In genomic region chr1:87959998-87960431, GRCm38 (mm10) we compare ENCODE assay signal across 12 mouse cellular contexts. TPM values are rescaled to one million over a fixed set of nuclear protein-coding genes. Genes with fewer than 3 reads are reported as not detected.
DNase-seq lines count a peak whose midpoint lies in the region; ATAC-seq and TF ChIP-seq lines count a peak whose summit lies in the region.
"Had no signal": no experiment of that assay in that cellular context is flagged by ENCODE, and none has a peak within 500 bp of the region (broad histone marks: within the 10 kb centered on the region; RNA-seq: fewer than 3 reads in every experiment).

No protein-coding gene starts in this region.

- ATAC-seq in heart, embryonic 12.5 days (ENCODE audit: insufficient number of reproducible peaks, low FRiP score): peak; percentile 45; the same call in 1 of the 2 replicates
- ATAC-seq in G1E (ENCODE audit: extremely low read depth, insufficient number of reproducible peaks, low FRiP score, poor library complexity, severe bottlenecking): peak; percentile 66
- ATAC-seq: intestine, postnatal 0 days; midbrain, embryonic 15.5 days had no signal

- no peaks in the 10 kb centered on the region for H3K79me2 ChIP-seq in macrophage (ENCODE audit: inconsistent target)

- no peak for TF ChIP-seq CTCF in G1E (IDR thresholded peaks at IDR 0.05; ENCODE audit: low read depth, low read length)

- no peak for DNase-seq in heart, postnatal 4 days
- DNase-seq in G1E (ENCODE audit: low spot score): peak; percentile 84
- peak; percentile 7 for DNase-seq in embryo, embryonic 11 days
- no peak for DNase-seq in cerebellum, adult 18-20 months
- DNase-seq in ovary, adult 18-20 months (ENCODE audit: low spot score): no peak
- no peak for DNase-seq in gastrocnemius, adult 8-10 months (ENCODE audit: low spot score in 2 of 2)
- DNase-seq: cerebellum, adult 11 months; gastrocnemius, postnatal 10 days had no signal

- peak overlapping the region; percentile 39; the same call in 1 of the 2 replicates for H3K9ac ChIP-seq in heart, embryonic 12.5 days
- H3K9ac ChIP-seq: midbrain, embryonic 15.5 days had no signal

- H3K36me3 ChIP-seq in heart, embryonic 12.5 days: peaks cover 68% of the 10 kb centered on the region
- peaks cover 49% of the 10 kb centered on the region for H3K36me3 ChIP-seq in G1E (replicated peaks)
- H3K36me3 ChIP-seq in macrophage (ENCODE audit: inconsistent target): peaks cover 34% of the 10 kb centered on the region

- peak overlapping the region; percentile 22 for H3K27ac ChIP-seq in heart, embryonic 12.5 days (ENCODE audit: poor library complexity, severe bottlenecking)
- H3K27ac ChIP-seq in macrophage: peak overlapping the region; percentile 60
- H3K27ac ChIP-seq: midbrain, embryonic 15.5 days had no signal

- peaks cover 19% of the 10 kb centered on the region for H3K4me1 ChIP-seq in heart, embryonic 12.5 days (replicated peaks)
- peaks cover 64% of the 10 kb centered on the region for H3K4me1 ChIP-seq in G1E (ENCODE audit: insufficient read depth, low read depth, low read length)
- H3K4me1 ChIP-seq: midbrain, embryonic 15.5 days had no signal

- no peaks in the 10 kb centered on the region for H3K9me3 ChIP-seq in heart, embryonic 12.5 days (replicated peaks)
- H3K9me3 ChIP-seq in G1E (replicated peaks): no peaks in the 10 kb centered on the region
- H3K9me3 ChIP-seq: midbrain, embryonic 15.5 days had no signal

- no peaks in the 10 kb centered on the region for H3K27me3 ChIP-seq in heart, embryonic 12.5 days (replicated peaks)
- H3K27me3 ChIP-seq in G1E (ENCODE audit: insufficient read depth, low read length): no peaks in the 10 kb centered on the region
- H3K27me3 ChIP-seq: midbrain, embryonic 15.5 days had no signal

- no peak overlapping the region for H3K4me3 ChIP-seq in heart, embryonic 12.5 days
- H3K4me3 ChIP-seq in G1E (ENCODE audit: low read depth, low read length) (peak overlapping the region; percentile 69), macrophage (ENCODE audit: inconsistent target) (no peak overlapping the region)
- H3K4me3 ChIP-seq: midbrain, embryonic 15.5 days had no signal

- no peak overlapping the region for H3K4me2 ChIP-seq in heart, embryonic 12.5 days
- H3K4me2 ChIP-seq: midbrain, embryonic 15.5 days had no signal

- 10% methylated on average over 4 of the region's 4 CpGs for WGBS in heart, embryonic 12.5 days
- WGBS in macrophage (ENCODE audit: missing documents): 0% methylated on average over 4 of the region's 4 CpGs

RNA-seq across cellular contexts. Expression of gene Usp40, which starts 48.3 kb away (rescaled TPM):
- polyA plus RNA-seq in heart, embryonic 12.5 days (2016; fragmentation: Nextera tagmentation; extraction: Ambion mirVana): 32.7 and 35.4 TPM in 2 replicates
- 10 to 100 TPM; 24.8 to 26.2 TPM for total RNA-seq in heart, postnatal 4 days (2021)
- total RNA-seq in G1E (2014; fragmentation: Nextera tagmentation): 104 and 109 TPM in 2 replicates
- 43.5 and 43.7 TPM in 2 replicates for total RNA-seq in G1E (2017)
- polyA plus RNA-seq in G1E (2012): 2.4 and 4.2 TPM in 2 replicates
- total RNA-seq in macrophage (2018; cell fraction: chromatin; rRNA removed): 100 to 1,000 TPM in 18 of 26 experiments, 10 to 100 TPM in 8; 55.5 to 171 (median 125) TPM
- total RNA-seq in macrophage (2018; cell fraction: cytosol; rRNA removed): 10 to 100 TPM in 18 of 26 experiments, 1 to 10 TPM in 8; 6.1 to 16.8 (median 11.0) TPM
- 100 to 1,000 TPM in 1 of 26 experiments, 10 to 100 TPM in 25; 26.8 to 115 (median 57.3) TPM for total RNA-seq in macrophage (2018; cell fraction: nucleus; rRNA removed)
- 8.1 to 11.4 TPM (median 11.0 TPM) in 3 replicates for polyA plus RNA-seq in macrophage (2018)
- 1 to 10 TPM; 6.9 to 7.6 (median 7.3) TPM for total RNA-seq in gastrocnemius, adult 8-10 months (2022)

Comparison
In these comparisons a context has a peak if more than half of its experiments do, and no peak if none do; other contexts are left out.
1. DNase-seq: peak in G1E (single experiment) and embryo, embryonic 11 days (single experiment); none in heart, postnatal 4 days (single experiment), cerebellum, adult 18-20 months (0 of 2), ovary, adult 18-20 months (single experiment) and gastrocnemius, adult 8-10 months (0 of 2).